Mouse (Mus musculus) cerebellum, adult 2 months (tissue): ENCODE measurements around the gene Reg3d. TPM values are rescaled to one million over a fixed set of nuclear protein-coding genes. Genes with fewer than 3 reads are reported as not detected.
"Not testable (repeated sequence)": the region's sequence is repeated elsewhere in the genome, so short reads cannot be mapped to it uniquely, and the experiment has no call there.

Experiments
- DNase-seq, 2 experiments: peaks; one replicate each; pipeline ENCODE4 v3.0.0; 2021
- H3K27ac ChIP-seq: fragments of 200-500 bp; 2 replicates; pipeline ENCODE4 v1.5.1; 2012; ENCODE audit warnings: low read length, control low read depth, inconsistent platforms; ENCODE audit not compliant: insufficient read depth
- H3K27me3 ChIP-seq: fragments of 200-500 bp; 2 replicates; pipeline ENCODE4 v1.6.1; 2012; ENCODE audit warnings: inconsistent platforms, mild to moderate bottlenecking, low read length, moderate library complexity; ENCODE audit not compliant: control insufficient read depth, insufficient read depth
- H3K4me1 ChIP-seq: fragments of 200-500 bp; 2 replicates; pipeline ENCODE4 v1.6.1; 2011; ENCODE audit warnings: low read length; ENCODE audit not compliant: control insufficient read depth, insufficient read depth
- H3K4me3 ChIP-seq: fragments of 200-500 bp; replicated peaks from 2 replicates; pipeline ENCODE3; 2011; ENCODE audit warnings: mild to moderate bottlenecking, low read depth, low read length, control low read depth; ENCODE audit not compliant: insufficient read depth
- CTCF ChIP-seq: fragments of 200-500 bp; IDR thresholded peaks from 2 replicates; pipeline ENCODE4 v1.5.1; 2011; ENCODE audit warnings: low read depth, mild to moderate bottlenecking, control low read depth, low read length, moderate library complexity, borderline replicate concordance; ENCODE audit not compliant: insufficient read depth
- POLR2A ChIP-seq: fragments of 200-500 bp; IDR thresholded peaks from 2 replicates; pipeline ENCODE4 v1.6.1; 2011; ENCODE audit warnings: low read length, control low read depth, borderline replicate concordance; ENCODE audit not compliant: insufficient read depth
- WGBS: fragments of 180-500 bp; shearing (Covaris S2); methylation state at CpG from one replicate; pipeline ENCODE4 v1.1.7; 2018; 5-methylcytosine and 5-hydroxymethylcytosine counted together
- polyA plus RNA-seq: library from polyadenylated mRNA; depleted of rRNA; stranded (reverse); fragments of >200 nt; gene quantifications from 2 replicates; pipeline ENCODE4 v1.2.3, GENCODE M21; 2012; rRNA removed

Reg3d gene
- polyA plus RNA-seq, result not detected in 2 replicates

GRCm38 (mm10) chr6:78378765-78379164, at the start of gene Reg3d:
TSS of gene Reg3d (minus strand) at chr6:78378865.
- 46% methylated on average over 2 of the region's 2 CpGs for WGBS
- no peak for TF ChIP-seq CTCF
- TF ChIP-seq POLR2A, result no peak

GRCm38 (mm10) chr6:78425497-78425896, 46.8 kb upstream of the Reg3d start:
- Histone ChIP-seq H3K27ac (no peak overlapping the region), H3K4me1 (no peaks in the 10 kb centered on the region), H3K4me3 (no peak overlapping the region), H3K27me3 (no peaks in the 10 kb centered on the region)
- WGBS, result 51% methylated on average over 3 of the region's 3 CpGs
- no peak for DNase-seq
- TF ChIP-seq CTCF (no peak), POLR2A (no peak)

More at GRCm38 (mm10) chr6:78378765-78379164, at the start of gene Reg3d:
- H3K27ac ChIP-seq, result no peak within 1 kb of the TSS
- no peak for DNase-seq
- no peak within 1 kb of the TSS for H3K4me3 ChIP-seq
- no peaks in the 10 kb centered on the region for H3K27me3 ChIP-seq
- H3K4me1 ChIP-seq, result no peaks in the 10 kb centered on the region

GRCm38 (mm10) chr6:78422411-78422810, 43.7 kb upstream of the Reg3d start, which contains the start of gene Reg1:
TSS of gene Reg1 (plus strand) at chr6:78422711.
- H3K4me1 ChIP-seq, DNase-seq, H3K4me3 ChIP-seq, H3K27me3 ChIP-seq, H3K27ac ChIP-seq: not testable (repeated sequence)

- H3K27me3 ChIP-seq, H3K27ac ChIP-seq, DNase-seq, H3K4me3 ChIP-seq, H3K4me1 ChIP-seq: not testable (repeated sequence)
- over 99% methylated on average over 5 of the region's 17 CpGs for WGBS
Observed at GRCm38 (mm10) chr6:78395323-78395722, 16.7 kb upstream of the Reg3d start, which contains the start of gene Reg2. TSS of gene Reg2 (plus strand) at chr6:78395623.

- TF ChIP-seq CTCF, result no peak
- no peak for TF ChIP-seq POLR2A
- Histone ChIP-seq H3K4me3 (no peak overlapping the region), H3K27me3 (no peaks in the 10 kb centered on the region), H3K27ac (no peak overlapping the region), H3K4me1 (no peaks in the 10 kb centered on the region)
- 69% methylated on average over 3 of the region's 3 CpGs for WGBS
- DNase-seq, result no peak
Observed at GRCm38 (mm10) chr6:78385609-78386008, 6.9 kb upstream of the Reg3d start.

GRCm38 (mm10) chr6:78380409-78380808, 1.7 kb upstream of the Reg3d start, which contains the start of gene Reg3a:
TSS of gene Reg3a (plus strand) at chr6:78380709.
- DNase-seq, result no peak
- Histone ChIP-seq H3K27me3 (no peaks in the 10 kb centered on the region), H3K4me3 (no peak within 1 kb of the TSS), H3K4me1 (no peaks in the 10 kb centered on the region), H3K27ac (no peak within 1 kb of the TSS)
- TF ChIP-seq POLR2A, result no peak
- no peak for TF ChIP-seq CTCF

- WGBS, result 95% methylated on average over 2 of the region's 2 CpGs
Observed at GRCm38 (mm10) chr6:78370357-78370756, 8.3 kb downstream of the Reg3d start, which contains the start of gene Reg3b. TSS of gene Reg3b (plus strand) at chr6:78370657.

GRCm38 (mm10) chr6:78361971-78362563, 16.6 kb downstream of the Reg3d start:
- Histone ChIP-seq H3K4me1 (no peaks in the 10 kb centered on the region), H3K27me3 (no peaks in the 10 kb centered on the region), H3K27ac (no peak overlapping the region), H3K4me3 (no peak overlapping the region)
- WGBS, result 50% methylated on average over 2 of the region's 2 CpGs
- TF ChIP-seq POLR2A, result no peak
- no peak for TF ChIP-seq CTCF
- DNase-seq, result no peak

More at GRCm38 (mm10) chr6:78370357-78370756, 8.3 kb downstream of the Reg3d start, which contains the start of gene Reg3b:
- no peak for TF ChIP-seq POLR2A
- TF ChIP-seq CTCF, result no peak
- no peak within 1 kb of the TSS for H3K4me3 ChIP-seq
- no peaks in the 10 kb centered on the region for H3K27me3 ChIP-seq
- H3K27ac ChIP-seq, result no peak within 1 kb of the TSS
- H3K4me1 ChIP-seq, result no peaks in the 10 kb centered on the region
- DNase-seq, result no peak
